Mouse (Mus musculus) C2C12 (cell line): ENCODE measurements around the gene Med26. TPM values are rescaled to one million over a fixed set of nuclear protein-coding genes. Genes with fewer than 3 reads are reported as not detected.

Experiments
- H3K27me3 ChIP-seq: one replicate; pipeline ENCODE4 v1.6.1; 2011; ENCODE audit not compliant: control insufficient read depth, insufficient read depth, insufficient read length
- H3K36me3 ChIP-seq: one replicate; pipeline ENCODE4 v1.6.1; 2011; ENCODE audit not compliant: control insufficient read depth, insufficient read depth
- H3K4me3 ChIP-seq: one replicate; pipeline ENCODE4 v1.5.1; 2011; ENCODE audit warnings: mild to moderate bottlenecking, control low read depth; ENCODE audit not compliant: poor library complexity, insufficient read depth, severe bottlenecking
- H3K79me2 ChIP-seq: one replicate; pipeline ENCODE4 v1.6.1; 2011; ENCODE audit not compliant: control insufficient read depth, insufficient read depth
- H3K79me3 ChIP-seq: one replicate; pipeline ENCODE4 v1.6.1; 2011; ENCODE audit warnings: low read depth, control low read depth
- H3ac ChIP-seq: one replicate; pipeline ENCODE3; 2011; ENCODE audit warnings: low read depth; ENCODE audit not compliant: control insufficient read depth, insufficient read length
- CEBPB ChIP-seq: IDR thresholded peaks from one replicate; pipeline ENCODE4 v1.6.1; 2011; ENCODE audit warnings: low read depth, mild to moderate bottlenecking, control low read depth, moderate library complexity
- CTCF ChIP-seq: IDR thresholded peaks from one replicate; pipeline ENCODE4 v1.5.1; 2011; ENCODE audit not compliant: control insufficient read depth, insufficient read depth, insufficient read length
- FOSL1 ChIP-seq: IDR thresholded peaks from one replicate; pipeline ENCODE4 v1.8.0; 2011; ENCODE audit warnings: mild to moderate bottlenecking, low read length; ENCODE audit not compliant: poor library complexity, insufficient read depth, severe bottlenecking
- MAX ChIP-seq: IDR thresholded peaks from one replicate; pipeline ENCODE4 v1.6.1; 2011; ENCODE audit warnings: mild to moderate bottlenecking, control low read depth
- MYOD1 ChIP-seq: IDR thresholded peaks from one replicate; pipeline ENCODE4 v1.6.1; 2011; ENCODE audit warnings: low read depth; ENCODE audit not compliant: control insufficient read depth, insufficient read length
- MYOG ChIP-seq: IDR thresholded peaks from one replicate; pipeline ENCODE4 v1.6.1; 2011; ENCODE audit not compliant: control insufficient read depth, insufficient read length; ENCODE audit errors: extremely low read depth
- USF1 ChIP-seq: IDR thresholded peaks from one replicate; pipeline ENCODE4 v1.6.1; 2011; ENCODE audit warnings: low read depth, mild to moderate bottlenecking, control low read depth, moderate library complexity
- polyA plus RNA-seq: library from polyadenylated mRNA; unstranded; fragments of >200 nt; fragmentation: generic; extraction: Trizol; gene quantifications from one replicate; pipeline ENCODE4 v1.2.1, GENCODE M21; 2012; ENCODE audit warnings: missing spikeins

Med26 gene
- polyA plus RNA-seq, 1 experiment, result 7.8 TPM

DNA sequence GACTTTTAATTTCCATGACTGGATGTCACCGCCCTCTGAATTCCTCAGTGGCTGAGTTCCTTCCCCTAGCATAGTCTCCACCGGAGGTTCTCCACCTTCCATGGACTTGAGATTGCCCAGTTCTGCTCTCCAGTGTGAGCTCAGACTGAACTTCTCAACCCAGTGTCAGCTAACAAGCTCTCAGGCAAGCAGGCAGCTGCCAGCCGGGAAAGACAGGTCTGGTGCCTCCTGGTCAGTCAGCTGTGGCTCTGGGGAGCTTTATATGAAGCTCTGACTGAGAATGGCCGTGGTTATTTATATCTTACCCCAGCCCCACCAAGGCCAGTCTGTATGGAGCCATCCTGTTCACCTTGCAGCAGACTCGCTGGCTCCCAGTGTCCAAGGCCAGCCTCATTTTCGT is 36.3 kb upstream of the Med26 start:
- no peaks in the 10 kb centered on the region for H3K36me3 ChIP-seq
- H3K4me3 ChIP-seq, result no peak overlapping the region
- H3K79me3 ChIP-seq, result no peaks in the 10 kb centered on the region
- no peaks in the 10 kb centered on the region for H3K27me3 ChIP-seq
- H3K79me2 ChIP-seq, result no peaks in the 10 kb centered on the region
- no peak for TF ChIP-seq MYOD1
- no peak for TF ChIP-seq CTCF
- TF ChIP-seq MAX, result no peak
- TF ChIP-seq USF1, result no peak
- no peak for TF ChIP-seq FOSL1
- TF ChIP-seq CEBPB, result no peak
- TF ChIP-seq MYOG, result no peak
- H3ac ChIP-seq, result no peak overlapping the region

DNA sequence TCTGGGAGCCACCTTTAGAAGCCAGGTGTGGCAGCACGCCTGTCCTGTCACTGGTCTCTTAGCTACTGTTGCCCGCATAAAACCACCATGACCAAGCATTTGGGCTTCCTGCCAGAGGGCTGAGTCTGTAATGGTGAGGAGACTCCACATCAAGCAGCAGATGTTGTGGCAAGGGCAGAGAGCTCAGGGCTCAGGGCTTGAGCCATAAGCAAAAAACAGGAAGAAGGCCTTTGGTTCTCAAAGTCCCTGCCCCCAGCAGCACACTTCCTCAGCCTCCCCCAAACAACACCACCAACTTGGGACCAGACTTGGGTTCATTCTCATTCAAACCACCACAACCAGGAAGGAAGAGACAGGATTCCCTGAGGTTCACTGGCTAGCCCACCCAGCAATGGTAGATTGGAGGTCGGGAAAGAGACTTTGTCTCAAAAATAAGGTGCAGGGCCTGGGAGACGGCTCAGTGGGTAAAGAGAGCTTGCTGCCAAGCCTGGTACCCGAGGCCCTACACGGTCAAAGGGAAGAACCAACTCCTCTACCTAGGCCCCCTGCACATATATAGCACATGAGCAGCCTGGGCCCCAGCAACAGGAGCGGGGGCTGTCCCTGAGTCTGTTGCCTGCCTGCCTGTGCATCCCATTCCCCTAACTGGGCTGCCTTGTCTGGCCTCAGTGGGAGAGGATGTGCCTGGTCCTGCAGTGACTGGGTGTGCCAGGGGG is 35.1 kb upstream of the Med26 start:
- no peaks in the 10 kb centered on the region for H3K27me3 ChIP-seq
- no peaks in the 10 kb centered on the region for H3K36me3 ChIP-seq
- H3ac ChIP-seq, result no peak overlapping the region
- H3K79me2 ChIP-seq, result no peaks in the 10 kb centered on the region
- TF ChIP-seq MAX, result no peak
- TF ChIP-seq FOSL1, result no peak
- TF ChIP-seq MYOD1, result no peak
- H3K79me3 ChIP-seq, result no peaks in the 10 kb centered on the region
- no peak overlapping the region for H3K4me3 ChIP-seq

DNA sequence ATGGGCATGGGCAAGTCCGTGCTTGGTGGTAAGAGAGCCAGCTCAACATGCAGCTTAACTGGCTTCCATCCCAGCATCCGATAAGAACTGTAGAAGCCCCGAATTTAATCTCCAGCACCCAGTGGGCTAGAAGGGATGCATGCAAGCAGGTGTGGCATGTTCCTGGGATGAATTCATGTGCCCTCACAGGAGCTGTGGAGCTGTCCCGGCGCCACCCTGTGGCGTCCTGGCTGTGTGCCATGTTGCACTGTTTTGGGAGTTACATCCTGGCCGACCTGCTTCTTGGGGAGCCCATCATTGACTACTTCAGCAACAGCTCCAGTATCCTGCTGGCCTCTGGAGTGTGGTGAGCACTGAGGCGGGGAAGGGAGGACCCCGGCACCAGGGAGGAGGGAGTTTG is 31.3 kb upstream of the Med26 start:
- H3K79me2 ChIP-seq, result no peaks in the 10 kb centered on the region
- H3K4me3 ChIP-seq, result no peak overlapping the region
- no peak for TF ChIP-seq MYOD1
- no peak overlapping the region for H3ac ChIP-seq
- no peaks in the 10 kb centered on the region for H3K27me3 ChIP-seq
- H3K79me3 ChIP-seq, result no peaks in the 10 kb centered on the region
- H3K36me3 ChIP-seq, result no peaks in the 10 kb centered on the region

DNA sequence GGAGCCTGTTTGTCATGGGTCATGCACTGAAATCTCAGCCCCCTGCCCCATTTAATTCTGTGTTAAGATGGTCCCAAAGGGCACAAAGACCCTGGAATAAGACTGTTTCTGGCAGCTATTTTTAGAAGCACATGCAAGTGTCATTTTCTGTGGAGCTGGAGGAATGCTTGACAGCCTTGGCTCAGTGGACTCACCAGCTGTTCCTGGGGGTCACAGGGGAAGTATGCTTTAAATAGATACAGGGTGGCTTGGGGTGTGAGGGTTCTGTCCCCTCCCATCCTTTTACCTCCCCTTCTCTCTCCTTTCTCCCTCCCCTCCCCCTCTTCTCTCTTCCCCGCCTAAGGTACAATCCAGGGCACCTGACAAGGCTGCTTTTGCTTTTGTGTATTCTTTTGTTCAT is 29.9 kb upstream of the Med26 start:
- Histone ChIP-seq H3K27me3 (no peaks in the 10 kb centered on the region), H3K4me3 (no peak overlapping the region), H3ac (no peak overlapping the region), H3K79me2 (no peaks in the 10 kb centered on the region), H3K36me3 (no peaks in the 10 kb centered on the region), H3K79me3 (no peaks in the 10 kb centered on the region)
- TF ChIP-seq CEBPB (no peak), USF1 (no peak), MYOD1 (no peak)

DNA sequence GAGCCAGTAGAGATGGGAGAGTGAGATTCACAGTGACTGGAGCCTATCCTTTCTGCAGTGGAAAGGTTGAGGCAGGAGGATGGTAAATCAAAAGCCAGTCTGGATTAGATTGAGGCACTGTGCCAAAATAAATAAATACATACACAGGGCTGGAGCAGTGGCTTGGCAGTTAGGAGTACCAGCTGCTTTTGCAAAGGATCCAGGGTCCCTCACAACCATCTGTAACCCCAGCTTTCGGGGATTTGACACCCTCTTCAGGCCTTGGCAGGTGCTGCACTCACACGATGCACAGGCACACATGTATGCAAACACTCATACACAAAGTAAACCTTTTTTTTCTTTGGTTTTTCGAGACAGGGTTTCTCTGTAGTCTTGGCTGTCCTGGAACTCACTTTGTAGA is 29.2 kb upstream of the Med26 start:
- Histone ChIP-seq H3K27me3 (no peaks in the 10 kb centered on the region), H3K79me2 (no peaks in the 10 kb centered on the region), H3K36me3 (no peaks in the 10 kb centered on the region), H3ac (no peak overlapping the region), H3K4me3 (no peak overlapping the region), H3K79me3 (no peaks in the 10 kb centered on the region)
- TF ChIP-seq USF1 (no peak), CEBPB (no peak), CTCF (no peak), MYOG (no peak), FOSL1 (no peak)

DNA sequence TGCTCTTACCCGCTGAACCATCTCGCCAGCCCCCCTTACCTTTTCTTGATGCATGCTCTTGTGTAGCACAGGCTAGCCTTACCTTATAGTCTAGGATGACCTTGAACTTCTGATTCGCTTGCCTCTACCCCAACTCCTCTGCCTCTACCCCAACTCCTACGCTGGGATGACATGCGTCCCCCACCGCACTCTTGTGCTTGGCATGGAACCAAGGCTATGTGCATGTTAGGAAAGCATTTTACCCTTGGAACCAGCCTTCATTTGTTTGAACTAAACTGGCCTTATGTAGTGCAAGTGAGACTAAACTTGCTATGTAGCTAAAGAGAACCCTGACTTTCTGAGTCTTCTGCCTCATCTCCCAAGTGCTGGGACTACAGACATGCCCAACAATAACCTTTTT is 27.8 kb upstream of the Med26 start:
- Histone ChIP-seq H3K27me3 (no peaks in the 10 kb centered on the region), H3K36me3 (no peaks in the 10 kb centered on the region), H3K79me2 (no peaks in the 10 kb centered on the region), H3K79me3 (no peaks in the 10 kb centered on the region), H3K4me3 (no peak overlapping the region), H3ac (no peak overlapping the region)
- TF ChIP-seq CEBPB (no peak), CTCF (no peak), MYOG (no peak), MYOD1 (no peak), MAX (no peak), FOSL1 (no peak), USF1 (no peak)
